Mouse (Mus musculus): ENCODE measurements around the gene Postn.

The Postn gene

GRCm38 (mm10) chr3:54420189-54420928 lies 59.5 kb downstream of the Postn start:
- peak; percentile 74 for DNase-seq

DNA sequence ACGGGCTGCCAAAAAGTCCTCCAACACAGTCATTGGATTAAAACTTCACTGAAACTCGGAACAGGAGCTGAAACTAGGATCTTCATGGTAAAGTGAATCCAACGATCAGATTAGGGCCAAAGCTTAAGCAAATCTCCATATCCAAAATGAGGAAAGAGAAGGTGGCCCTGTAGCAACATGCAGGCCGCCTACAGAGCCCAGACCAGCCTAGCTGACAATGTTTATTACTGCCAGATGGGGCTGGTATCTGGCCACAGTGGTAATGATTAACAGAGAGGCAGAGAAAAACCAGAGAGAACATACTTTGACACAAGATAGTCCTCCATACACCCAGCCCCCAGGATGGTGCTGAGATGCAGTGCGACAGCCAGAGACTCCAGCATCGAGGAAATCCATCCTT lies 60.1 kb downstream of the Postn start:
- peak; percentile 46 for DNase-seq

- no peak for DNase-seq
These were observed 60.8 kb downstream of the Postn start for GRCm38 (mm10) chr3:54421666-54422065.

DNA sequence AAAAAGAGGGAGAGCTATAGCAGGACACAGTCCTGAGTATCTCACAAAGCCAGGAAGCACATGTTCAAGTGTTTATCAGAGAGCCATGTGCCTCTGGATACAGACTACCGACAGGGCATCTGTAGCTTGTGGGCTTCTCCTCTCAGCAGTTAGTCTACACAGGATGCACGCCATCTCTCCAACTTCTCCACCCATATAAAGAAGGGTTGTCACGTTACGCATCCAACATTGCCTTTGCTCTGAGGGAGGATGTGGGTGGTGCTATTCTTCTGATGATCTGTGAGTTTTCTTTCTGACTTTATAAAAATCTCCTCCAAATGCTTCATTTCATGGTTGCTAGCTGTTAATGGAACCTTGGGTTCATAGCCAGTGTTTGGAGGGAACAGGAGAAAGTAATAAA lies 63.2 kb downstream of the Postn start:
- no peak for DNase-seq

DNA sequence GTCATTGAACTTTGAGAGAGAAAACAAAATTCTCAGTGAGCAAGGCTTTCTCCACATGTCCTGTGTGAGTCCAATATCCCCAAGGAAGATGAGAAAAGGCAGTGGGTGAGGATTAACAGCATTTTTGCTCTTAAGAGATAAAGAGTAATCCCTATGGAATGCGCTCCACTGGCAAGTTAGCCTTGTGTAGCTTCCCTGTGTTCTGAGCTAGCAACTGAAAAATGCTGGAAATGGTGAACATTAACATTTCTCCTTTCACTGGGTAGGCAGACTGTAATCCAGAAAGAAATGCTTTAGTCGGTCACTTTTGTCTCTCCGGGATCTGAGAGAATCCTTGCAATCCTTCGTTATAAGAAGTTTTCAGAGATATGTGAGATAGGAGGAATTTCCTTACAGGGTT lies 70.8 kb downstream of the Postn start:
- DNase-seq, result no peak

DNA sequence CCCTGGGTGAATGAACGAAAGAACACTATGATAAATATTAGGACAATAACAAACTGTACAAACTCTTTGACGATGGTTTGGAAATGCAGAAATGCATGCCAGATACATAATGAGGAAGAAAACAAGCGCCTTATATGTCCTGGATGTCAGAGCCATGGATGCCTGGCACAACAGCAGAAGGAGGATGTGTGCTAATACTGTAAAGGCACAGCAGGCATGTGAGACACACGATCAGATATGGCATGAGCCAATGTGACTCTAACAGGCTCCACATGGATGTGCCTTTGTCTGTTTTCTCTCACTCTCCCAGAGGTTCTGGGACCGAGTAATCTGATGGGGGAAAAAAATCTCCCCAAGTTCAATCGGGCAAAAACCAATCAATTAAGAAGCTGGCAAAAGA lies 71.3 kb downstream of the Postn start:
- DNase-seq, result no peak

DNA sequence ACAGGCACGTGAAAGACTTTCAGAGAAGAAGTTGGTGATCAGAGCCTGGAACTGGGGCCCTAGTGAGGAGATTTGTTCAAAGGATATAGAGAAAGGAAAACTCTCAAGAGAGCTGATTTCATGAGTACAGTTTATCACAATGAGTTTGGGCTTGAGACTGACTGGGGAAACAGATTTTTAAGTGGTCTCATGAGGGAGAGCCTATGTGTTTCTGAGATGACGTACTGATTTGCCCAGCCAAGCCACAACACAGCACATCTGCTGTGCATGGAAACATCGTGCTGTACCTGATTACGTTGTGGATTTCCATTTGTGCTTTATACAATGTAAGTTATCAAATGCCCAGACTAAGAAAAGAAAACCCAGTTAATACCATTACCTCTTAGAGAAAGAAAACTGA lies 71.7 kb downstream of the Postn start:
- no peak for DNase-seq

GRCm38 (mm10) chr3:54434571-54434970 lies 73.7 kb downstream of the Postn start:
- DNase-seq, result no peak

DNA sequence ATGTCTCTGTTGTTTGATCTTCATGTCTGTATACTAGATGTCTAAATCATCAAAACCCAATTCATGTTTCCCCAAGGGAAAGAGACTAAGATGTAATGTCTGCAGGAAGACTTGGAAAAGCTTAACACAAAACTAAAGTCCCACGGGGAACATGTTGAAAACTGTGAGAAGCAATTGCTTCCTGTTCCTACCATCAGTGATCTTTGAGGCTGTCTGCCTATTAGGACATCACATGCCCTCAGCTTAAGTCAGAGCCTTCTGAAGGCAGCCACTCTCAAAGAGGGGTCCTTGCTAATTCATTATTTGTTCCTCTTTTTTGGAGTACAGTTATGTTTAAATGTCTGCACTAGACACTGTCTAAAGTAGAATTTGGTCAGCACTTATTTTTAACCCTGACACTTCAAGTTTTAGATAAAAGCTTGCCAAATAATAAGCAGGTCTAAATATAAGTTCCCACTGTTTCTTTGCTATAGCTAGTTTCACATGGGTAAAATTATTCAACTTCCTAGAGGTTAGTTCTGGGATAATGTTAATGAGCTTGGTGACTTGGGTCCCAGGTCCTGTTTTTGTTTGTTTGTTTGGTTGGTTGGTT lies 75.6 kb downstream of the Postn start:
- no peak for DNase-seq

Data from kidney, adult 9 months (tissue).